Mouse (Mus musculus): ENCODE measurements around the gene Zfp13. TPM values are rescaled to one million over a fixed set of nuclear protein-coding genes. Genes with fewer than 3 reads are reported as not detected.

Gene Zfp13
- polyA plus RNA-seq, 1 experiment: 27.7 TPM

- H3K27ac ChIP-seq (ENCODE audit: insufficient read depth, low read length): no peak overlapping the region
- H3K9me3 ChIP-seq (replicated peaks; ENCODE audit: control insufficient read depth, insufficient read depth, low read length, poor library complexity, severe bottlenecking): no peaks in the 10 kb centered on the region
- H3K9ac ChIP-seq (ENCODE audit: low read depth, poor library complexity, severe bottlenecking): no peak overlapping the region
- H3K27me3 ChIP-seq (ENCODE audit: control insufficient read depth, insufficient read depth, low read length, poor library complexity, severe bottlenecking): no peaks in the 10 kb centered on the region
- no peak for TF ChIP-seq EP300 (IDR thresholded peaks at IDR 0.05; ENCODE audit: insufficient read depth, low read depth, low read length)
- H3K4me1 ChIP-seq (ENCODE audit: control insufficient read depth, insufficient read depth, low read length): no peaks in the 10 kb centered on the region
- H3K36me3 ChIP-seq (ENCODE audit: control insufficient read depth, insufficient read depth, low read length, poor library complexity, severe bottlenecking): peaks cover 11% of the 10 kb centered on the region
- no peak overlapping the region for H3K4me3 ChIP-seq (ENCODE audit: low read depth, low read length)
Measured at GRCm38 (mm10) chr17:23584786-23585185, 14.5 kb downstream of the Zfp13 start.

DNA sequence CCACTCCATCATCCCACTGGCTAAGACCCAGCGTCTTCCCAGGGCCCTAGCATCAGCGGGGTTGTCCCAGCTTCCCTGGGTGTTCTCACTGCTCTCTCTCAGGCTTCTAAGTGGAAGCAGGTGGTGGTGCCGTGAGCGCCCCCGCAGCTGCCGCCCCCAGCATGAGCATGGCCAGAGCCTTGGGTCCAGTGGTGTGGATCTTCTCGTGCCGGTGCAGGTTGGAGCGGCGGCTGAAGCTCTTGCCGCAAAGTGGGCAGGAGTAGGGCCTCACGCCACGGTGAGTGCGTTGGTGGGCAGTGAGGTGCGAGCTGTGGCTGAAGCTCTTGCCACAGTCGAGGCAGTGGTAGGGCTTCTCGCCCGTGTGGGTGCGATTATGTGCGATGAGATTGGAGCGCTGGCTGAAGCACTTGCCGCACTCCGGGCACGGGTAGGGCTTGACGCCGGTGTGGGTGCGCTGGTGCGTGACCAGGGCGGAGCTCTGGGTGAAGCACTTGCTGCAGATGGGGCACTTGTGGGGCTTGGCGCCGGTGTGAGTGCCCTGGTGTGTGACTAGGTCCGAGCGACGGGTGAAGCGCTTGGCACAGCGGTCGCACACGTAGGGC is 23.2 kb downstream of the Zfp13 start:
- no peak overlapping the region for H3K27ac ChIP-seq (ENCODE audit: insufficient read depth, low read length)
- H3K27me3 ChIP-seq (ENCODE audit: control insufficient read depth, insufficient read depth, low read length, poor library complexity, severe bottlenecking): no peaks in the 10 kb centered on the region
- TF ChIP-seq EP300 (IDR thresholded peaks at IDR 0.05; ENCODE audit: insufficient read depth, low read depth, low read length) (no peak), POLR2A (IDR thresholded peaks at IDR 0.05; ENCODE audit: insufficient read depth, low read length) (no peak), CTCF (IDR thresholded peaks at IDR 0.05; ENCODE audit: low read depth, low read length) (no peak)
- no peaks in the 10 kb centered on the region for H3K4me1 ChIP-seq (ENCODE audit: control insufficient read depth, insufficient read depth, low read length)
- peaks cover 31% of the 10 kb centered on the region for H3K9me3 ChIP-seq (replicated peaks; ENCODE audit: control insufficient read depth, insufficient read depth, low read length, poor library complexity, severe bottlenecking)
- 0 out of 2 replicates have a peak overlapping the region, but pooled peaks have one; percentile 3 for H3K4me3 ChIP-seq (ENCODE audit: low read depth, low read length)
- H3K9ac ChIP-seq (ENCODE audit: low read depth, poor library complexity, severe bottlenecking): no peak overlapping the region
- H3K36me3 ChIP-seq (ENCODE audit: control insufficient read depth, insufficient read depth, low read length, poor library complexity, severe bottlenecking): peaks cover 42% of the 10 kb centered on the region

GRCm38 (mm10) chr17:23574130-23574529 is 25.2 kb downstream of the Zfp13 start:
- Histone ChIP-seq H3K9me3 (replicated peaks; ENCODE audit: control insufficient read depth, insufficient read depth, low read length, poor library complexity, severe bottlenecking) (peaks cover 31% of the 10 kb centered on the region), H3K4me3 (ENCODE audit: low read depth, low read length) (no peak overlapping the region), H3K27ac (ENCODE audit: insufficient read depth, low read length) (no peak overlapping the region), H3K9ac (ENCODE audit: low read depth, poor library complexity, severe bottlenecking) (no peak overlapping the region), H3K4me1 (ENCODE audit: control insufficient read depth, insufficient read depth, low read length) (no peaks in the 10 kb centered on the region), H3K27me3 (ENCODE audit: control insufficient read depth, insufficient read depth, low read length, poor library complexity, severe bottlenecking) (no peaks in the 10 kb centered on the region), H3K36me3 (ENCODE audit: control insufficient read depth, insufficient read depth, low read length, poor library complexity, severe bottlenecking) (peaks cover 28% of the 10 kb centered on the region)
- TF ChIP-seq POLR2A (IDR thresholded peaks at IDR 0.05; ENCODE audit: insufficient read depth, low read length): no peak
- no peak for TF ChIP-seq CTCF (IDR thresholded peaks at IDR 0.05; ENCODE audit: low read depth, low read length)

DNA sequence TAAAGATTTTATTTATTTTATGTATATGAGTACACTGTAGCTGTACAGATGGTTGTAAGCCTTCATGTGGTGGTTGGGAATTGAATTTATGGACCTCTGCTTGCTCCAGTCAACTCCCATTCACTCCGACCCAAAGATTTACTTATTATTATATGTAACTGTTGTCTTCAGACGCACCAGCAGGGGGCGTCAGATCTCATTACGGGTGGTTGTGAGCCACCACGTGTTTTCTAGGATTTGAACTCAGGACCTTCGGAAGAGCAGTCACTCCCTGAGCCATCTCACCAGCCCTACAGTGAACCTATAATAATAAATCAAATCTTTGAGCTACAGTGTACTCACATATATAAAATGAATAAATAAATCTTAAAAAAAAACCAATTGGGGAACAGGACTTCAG is 27.2 kb downstream of the Zfp13 start:
- Histone ChIP-seq H3K36me3 (ENCODE audit: control insufficient read depth, insufficient read depth, low read length, poor library complexity, severe bottlenecking) (peaks cover 22% of the 10 kb centered on the region), H3K27ac (ENCODE audit: insufficient read depth, low read length) (no peak overlapping the region), H3K4me1 (ENCODE audit: control insufficient read depth, insufficient read depth, low read length) (no peaks in the 10 kb centered on the region), H3K27me3 (ENCODE audit: control insufficient read depth, insufficient read depth, low read length, poor library complexity, severe bottlenecking) (no peaks in the 10 kb centered on the region), H3K9me3 (replicated peaks; ENCODE audit: control insufficient read depth, insufficient read depth, low read length, poor library complexity, severe bottlenecking) (peaks cover 25% of the 10 kb centered on the region), H3K9ac (ENCODE audit: low read depth, poor library complexity, severe bottlenecking) (no peak overlapping the region), H3K4me3 (ENCODE audit: low read depth, low read length) (no peak overlapping the region)
- peak; percentile 40 for TF ChIP-seq CTCF (IDR thresholded peaks at IDR 0.05; ENCODE audit: low read depth, low read length)
- no peak for TF ChIP-seq POLR2A (IDR thresholded peaks at IDR 0.05; ENCODE audit: insufficient read depth, low read length)
- TF ChIP-seq EP300 (IDR thresholded peaks at IDR 0.05; ENCODE audit: insufficient read depth, low read depth, low read length): no peak

DNA sequence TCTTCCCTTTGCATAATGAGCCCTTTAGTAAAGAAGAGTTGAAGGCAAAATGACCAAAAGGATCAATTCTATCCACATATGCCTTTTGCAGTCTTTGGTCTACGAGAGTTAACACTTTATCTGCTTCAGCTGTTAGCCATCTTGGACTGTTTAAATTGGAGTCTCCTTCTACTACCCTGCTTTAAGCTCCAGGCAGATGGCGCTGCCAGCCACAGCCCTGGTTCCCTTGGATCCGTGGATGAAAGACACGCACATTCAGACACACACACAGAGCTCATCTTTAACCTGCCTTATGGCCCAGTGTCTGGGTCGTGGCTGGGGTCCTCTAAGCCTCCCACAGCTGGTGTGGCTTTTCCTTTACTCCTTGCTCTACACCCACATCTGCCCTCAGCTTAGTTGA is 28.2 kb downstream of the Zfp13 start:
- peaks cover 15% of the 10 kb centered on the region for H3K9me3 ChIP-seq (replicated peaks; ENCODE audit: control insufficient read depth, insufficient read depth, low read length, poor library complexity, severe bottlenecking)
- H3K9ac ChIP-seq (ENCODE audit: low read depth, poor library complexity, severe bottlenecking): no peak overlapping the region
- H3K4me1 ChIP-seq (ENCODE audit: control insufficient read depth, insufficient read depth, low read length): no peaks in the 10 kb centered on the region
- no peak overlapping the region for H3K4me3 ChIP-seq (ENCODE audit: low read depth, low read length)
- TF ChIP-seq POLR2A (IDR thresholded peaks at IDR 0.05; ENCODE audit: insufficient read depth, low read length) (no peak), EP300 (IDR thresholded peaks at IDR 0.05; ENCODE audit: insufficient read depth, low read depth, low read length) (no peak), CTCF (IDR thresholded peaks at IDR 0.05; ENCODE audit: low read depth, low read length) (peak; percentile 41)
- H3K27ac ChIP-seq (ENCODE audit: insufficient read depth, low read length): no peak overlapping the region
- no peaks in the 10 kb centered on the region for H3K27me3 ChIP-seq (ENCODE audit: control insufficient read depth, insufficient read depth, low read length, poor library complexity, severe bottlenecking)
- H3K36me3 ChIP-seq (ENCODE audit: control insufficient read depth, insufficient read depth, low read length, poor library complexity, severe bottlenecking): peaks cover 18% of the 10 kb centered on the region

DNA sequence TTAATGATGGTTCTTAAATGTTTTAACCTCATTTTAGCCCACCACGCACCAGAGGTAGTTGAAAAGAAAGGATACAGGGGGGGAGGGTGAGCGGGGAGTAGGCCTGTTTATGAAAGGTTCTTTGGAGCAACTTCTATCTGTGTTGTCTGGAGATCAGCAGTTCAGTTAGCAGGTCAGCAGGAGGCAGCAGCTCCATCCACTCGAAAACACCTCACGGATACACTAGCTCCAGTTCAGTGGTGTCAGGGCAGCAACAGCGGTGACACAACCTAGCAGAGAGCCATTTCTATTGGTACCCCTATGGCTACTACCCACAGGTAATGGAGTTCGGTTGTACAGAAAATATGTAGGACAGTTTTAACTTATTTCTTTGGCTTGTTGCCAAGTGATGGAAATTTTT is 29.3 kb downstream of the Zfp13 start:
- Histone ChIP-seq H3K27ac (ENCODE audit: insufficient read depth, low read length) (no peak overlapping the region), H3K9ac (ENCODE audit: low read depth, poor library complexity, severe bottlenecking) (no peak overlapping the region), H3K4me3 (ENCODE audit: low read depth, low read length) (no peak overlapping the region), H3K9me3 (replicated peaks; ENCODE audit: control insufficient read depth, insufficient read depth, low read length, poor library complexity, severe bottlenecking) (peaks cover 5% of the 10 kb centered on the region), H3K36me3 (ENCODE audit: control insufficient read depth, insufficient read depth, low read length, poor library complexity, severe bottlenecking) (peaks cover 9% of the 10 kb centered on the region), H3K4me1 (ENCODE audit: control insufficient read depth, insufficient read depth, low read length) (no peaks in the 10 kb centered on the region), H3K27me3 (ENCODE audit: control insufficient read depth, insufficient read depth, low read length, poor library complexity, severe bottlenecking) (no peaks in the 10 kb centered on the region)
- no peak for TF ChIP-seq POLR2A (IDR thresholded peaks at IDR 0.05; ENCODE audit: insufficient read depth, low read length)
- peak; percentile 65 for TF ChIP-seq CTCF (IDR thresholded peaks at IDR 0.05; ENCODE audit: low read depth, low read length)
